Mouse (Mus musculus) forebrain, embryonic 11.5 days (tissue): ENCODE results near the gene Sipa1l3. TPM values are rescaled to one million over a fixed set of nuclear protein-coding genes. Genes with fewer than 3 reads are reported as not detected.
A peak's percentile ranks its signal among the peaks of the same experiment; 100 is the strongest.

Experiments
- ATAC-seq: fragments of 200-750 bp; cut with Nextera tagmentation; replicated peaks from 2 replicates; pipeline ENCODE4 v1.8.0; 2017; ENCODE audit warnings: moderate TSS enrichment; ENCODE audit not compliant: low FRiP score
- DNase-seq: peaks from one replicate; pipeline ENCODE4 v3.0.0-alpha.2; 2017; ENCODE audit warnings: low spot score
- H3K27ac ChIP-seq: fragments of 300-500 bp; sonication (generic); 2 replicates; pipeline ENCODE4 v1.5.1; 2014; ENCODE audit warnings: low read depth, low read length
- H3K27me3 ChIP-seq: fragments of 300-500 bp; sonication (generic); 2 replicates; pipeline ENCODE4 v1.6.1; 2014; ENCODE audit warnings: mild to moderate bottlenecking, low read length, mixed read lengths; ENCODE audit not compliant: control insufficient read depth, insufficient read depth
- H3K36me3 ChIP-seq: fragments of 300-500 bp; sonication (generic); 2 replicates; pipeline ENCODE4 v1.6.1; 2014; ENCODE audit warnings: mild to moderate bottlenecking, low read length, moderate library complexity, mixed read lengths; ENCODE audit not compliant: control insufficient read depth, insufficient read depth
- H3K4me1 ChIP-seq: fragments of 300-500 bp; sonication (generic); replicated peaks from 2 replicates; pipeline ENCODE4 v1.6.1; 2014; ENCODE audit warnings: low read length, mixed read lengths; ENCODE audit not compliant: control insufficient read depth, insufficient read depth
- H3K4me2 ChIP-seq: fragments of 300-500 bp; sonication (generic); 2 replicates; pipeline ENCODE4 v1.6.1; 2014; ENCODE audit warnings: low read depth, mild to moderate bottlenecking, low read length, moderate library complexity, mixed read lengths; ENCODE audit not compliant: severe bottlenecking
- H3K4me3 ChIP-seq: fragments of 300-500 bp; sonication (generic); 2 replicates; pipeline ENCODE4 v1.5.1; 2014; ENCODE audit warnings: low read depth, low read length
- H3K9ac ChIP-seq: fragments of 300-500 bp; sonication (generic); 2 replicates; pipeline ENCODE4 v1.6.1; 2014; ENCODE audit warnings: low read length
- H3K9me3 ChIP-seq: fragments of 300-500 bp; sonication (generic); 2 replicates; pipeline ENCODE4 v1.6.1; 2016; ENCODE audit warnings: low read length, mixed read lengths; ENCODE audit not compliant: control insufficient read depth
- WGBS: fragments of 180-500 bp; shearing (Covaris S2); extraction: QIAGEN DNeasy Blood & Tissue Kit; methylation state at CpG from one replicate; pipeline ENCODE4 v1.1.7; 2014; 5-methylcytosine and 5-hydroxymethylcytosine counted together
- polyA plus RNA-seq: library from polyadenylated mRNA; unstranded; fragments of >200 nt; fragmentation: Nextera tagmentation; extraction: Ambion mirVana; gene quantifications from 2 replicates; pipeline ENCODE4 v1.2.1, GENCODE M21; 2014

Sipa1l3 gene
- polyA plus RNA-seq, 1 experiment from 2014 or later, result 15.9 TPM

GRCm38 (mm10) chr7:29327087-29327486 is 191.4 kb downstream of the Sipa1l3 start:
- Histone ChIP-seq H3K27ac (no peak overlapping the region), H3K9me3 (no peaks in the 10 kb centered on the region), H3K27me3 (no peaks in the 10 kb centered on the region), H3K36me3 (no peaks in the 10 kb centered on the region), H3K4me2 (no peak overlapping the region), H3K4me3 (no peak overlapping the region), H3K9ac (no peak overlapping the region), H3K4me1 (no peaks in the 10 kb centered on the region)
- 92% methylated on average over 6 of the region's 6 CpGs for WGBS
- ATAC-seq (no peak), DNase-seq (no peak)

GRCm38 (mm10) chr7:29319337-29320307 is 198.8 kb downstream of the Sipa1l3 start:
- WGBS, result 8% methylated on average over 19 of the region's 19 CpGs
- H3K27me3 ChIP-seq, result no peaks in the 10 kb centered on the region
- H3K4me1 ChIP-seq, result peaks cover 38% of the 10 kb centered on the region
- peak overlapping the region; percentile 52 for H3K9ac ChIP-seq
- peak overlapping the region; percentile 20 for H3K4me3 ChIP-seq
- peak overlapping the region; percentile 91; the same call in 1 of the 2 replicates for H3K27ac ChIP-seq
- no peaks in the 10 kb centered on the region; the same call in 1 of the 2 replicates for H3K36me3 ChIP-seq
- ATAC-seq (no peak), DNase-seq (peak; percentile 79)
- peak overlapping the region; percentile 53 for H3K4me2 ChIP-seq
- no peaks in the 10 kb centered on the region for H3K9me3 ChIP-seq

DNA sequence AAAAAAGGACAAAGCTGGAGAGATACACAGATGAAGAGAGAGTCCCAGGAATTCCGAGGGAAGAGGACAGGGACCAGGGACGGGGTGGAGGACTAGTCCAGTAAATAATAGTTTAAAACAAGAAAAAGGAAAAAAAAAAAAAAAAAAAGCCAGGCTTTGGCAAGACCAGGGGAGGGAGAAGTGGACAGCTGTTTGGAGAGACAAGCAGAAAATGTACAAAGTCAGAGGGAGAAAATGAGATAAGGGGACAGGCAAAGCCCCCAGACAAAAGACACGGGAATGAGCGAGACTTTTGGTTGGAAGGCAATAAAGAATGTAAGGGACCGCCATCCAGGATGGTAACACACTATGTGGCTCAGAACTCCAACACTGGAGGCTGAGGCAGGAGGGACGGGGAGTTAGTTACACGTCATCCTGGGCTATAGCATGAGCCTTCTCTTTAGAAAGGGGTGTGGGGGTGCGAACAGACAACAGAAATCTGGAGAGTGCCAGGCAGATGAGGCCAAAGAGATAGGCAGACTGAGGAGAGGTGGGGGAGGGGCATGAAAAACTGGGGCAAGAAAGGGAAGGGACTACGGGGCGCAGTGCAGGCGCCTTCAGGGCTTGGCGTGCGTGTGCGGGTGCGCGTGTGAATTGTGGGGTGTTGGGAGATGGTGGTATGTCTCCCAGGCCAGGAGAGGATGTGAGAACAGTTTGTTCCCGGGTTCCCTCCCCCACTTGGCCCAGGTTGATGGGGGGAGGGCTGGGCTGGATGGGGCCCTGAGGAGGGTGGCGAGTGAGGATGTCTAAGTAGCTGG is 200.1 kb downstream of the Sipa1l3 start:
- peak overlapping the region; percentile 20 for H3K4me3 ChIP-seq
- peak overlapping the region; percentile 53 for H3K4me2 ChIP-seq
- 3% methylated on average over 18 of the region's 18 CpGs for WGBS
- peak overlapping the region; percentile 91 for H3K27ac ChIP-seq
- no peaks in the 10 kb centered on the region for H3K9me3 ChIP-seq
- DNase-seq (no peak), ATAC-seq (peak; percentile 11)
- H3K9ac ChIP-seq, result peak overlapping the region; percentile 52
- H3K4me1 ChIP-seq, result peaks cover 38% of the 10 kb centered on the region
- no peaks in the 10 kb centered on the region for H3K27me3 ChIP-seq
- H3K36me3 ChIP-seq, result no peaks in the 10 kb centered on the region; the same call in 1 of the 2 replicates

GRCm38 (mm10) chr7:29317558-29317957 is 200.9 kb downstream of the Sipa1l3 start:
- H3K4me3 ChIP-seq, result no peak overlapping the region; the same call in 1 of the 2 replicates
- H3K9ac ChIP-seq, result peak overlapping the region; percentile 5; the same call in 1 of the 2 replicates
- ATAC-seq (peak; percentile 81), DNase-seq (peak; percentile 91)
- H3K4me1 ChIP-seq, result peaks cover 42% of the 10 kb centered on the region
- H3K36me3 ChIP-seq, result no peaks in the 10 kb centered on the region; the same call in 1 of the 2 replicates
- H3K9me3 ChIP-seq, result no peaks in the 10 kb centered on the region
- H3K27ac ChIP-seq, result peak overlapping the region; percentile 91
- WGBS, result 3% methylated on average over 2 of the region's 2 CpGs
- H3K27me3 ChIP-seq, result no peaks in the 10 kb centered on the region
- peak overlapping the region; percentile 53 for H3K4me2 ChIP-seq

DNA sequence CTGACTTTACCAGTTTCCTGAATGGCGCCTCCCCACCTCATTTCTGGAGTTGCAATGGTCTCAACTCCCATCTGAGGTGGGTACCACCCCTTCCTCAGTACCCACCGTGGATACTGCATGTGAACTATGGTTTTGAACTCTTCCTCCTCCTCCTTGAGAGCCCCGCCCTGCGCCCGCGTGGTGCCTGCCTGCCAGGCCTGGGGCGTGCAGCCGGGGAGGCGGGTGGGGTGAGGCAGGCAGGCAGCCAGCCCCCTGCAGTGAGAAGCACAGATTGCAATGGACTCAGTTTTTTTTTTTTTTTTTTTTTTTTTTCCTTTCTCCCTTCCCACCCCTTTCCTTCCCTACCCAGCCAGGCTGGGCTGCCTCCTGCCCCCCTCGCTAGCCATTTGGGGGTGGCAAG is 201.5 kb downstream of the Sipa1l3 start:
- Histone ChIP-seq H3K9ac (peak overlapping the region; percentile 5), H3K4me3 (peak overlapping the region; percentile 0; the same call in 1 of the 2 replicates), H3K27me3 (no peaks in the 10 kb centered on the region), H3K4me1 (peaks cover 42% of the 10 kb centered on the region), H3K27ac (peak overlapping the region; percentile 91), H3K9me3 (no peaks in the 10 kb centered on the region), H3K4me2 (peak overlapping the region; percentile 53), H3K36me3 (no peaks in the 10 kb centered on the region; the same call in 1 of the 2 replicates)
- DNase-seq (peak; percentile 83), ATAC-seq (peak; percentile 53)
- 4% methylated on average over 10 of the region's 10 CpGs for WGBS

DNA sequence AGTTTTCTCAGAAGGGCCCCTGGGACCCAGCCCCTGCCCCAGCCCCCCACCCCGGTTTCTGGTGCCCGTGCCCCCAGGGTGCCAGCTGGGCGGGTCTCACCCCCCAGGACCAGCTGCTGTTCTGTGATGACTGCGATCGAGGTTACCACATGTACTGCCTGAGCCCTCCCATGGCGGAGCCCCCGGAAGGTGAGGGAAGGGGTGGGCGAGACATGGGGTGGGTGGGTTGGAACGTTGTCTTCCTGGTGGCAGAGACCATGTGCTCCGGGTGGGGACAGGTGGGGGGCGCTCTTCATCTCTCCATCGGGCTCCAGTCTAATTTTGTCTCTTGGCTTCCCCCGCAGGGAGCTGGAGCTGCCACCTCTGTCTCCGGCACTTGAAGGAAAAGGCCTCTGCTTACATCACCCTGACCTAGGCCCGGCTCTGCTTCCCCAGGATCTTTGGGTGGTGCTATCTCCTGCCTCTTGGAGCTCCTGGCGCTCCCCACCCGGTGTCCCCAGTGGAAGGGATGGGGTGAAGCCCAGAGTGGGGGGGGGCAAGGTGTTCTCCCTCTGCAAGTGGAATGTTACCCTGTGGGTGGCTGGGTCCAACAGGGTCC is 202.2 kb downstream of the Sipa1l3 start:
- DNase-seq (no peak), ATAC-seq (no peak)
- H3K9ac ChIP-seq, result peak overlapping the region; percentile 5; the same call in 1 of the 2 replicates
- no peaks in the 10 kb centered on the region for H3K9me3 ChIP-seq
- 59% methylated on average over 17 of the region's 17 CpGs for WGBS
- H3K36me3 ChIP-seq, result peaks cover 3% of the 10 kb centered on the region; the same call in 1 of the 2 replicates
- H3K4me1 ChIP-seq, result peaks cover 42% of the 10 kb centered on the region
- no peak overlapping the region for H3K4me3 ChIP-seq
- peak overlapping the region; percentile 91 for H3K27ac ChIP-seq
- H3K4me2 ChIP-seq, result peak overlapping the region; percentile 53; the same call in 1 of the 2 replicates
- no peaks in the 10 kb centered on the region for H3K27me3 ChIP-seq

GRCm38 (mm10) chr7:29314844-29315628 is 203.4 kb downstream of the Sipa1l3 start:
- Histone ChIP-seq H3K9me3 (no peaks in the 10 kb centered on the region), H3K36me3 (peaks cover 3% of the 10 kb centered on the region; the same call in 1 of the 2 replicates), H3K4me3 (no peak overlapping the region), H3K27me3 (no peaks in the 10 kb centered on the region), H3K27ac (peak overlapping the region; percentile 25; the same call in 1 of the 2 replicates), H3K4me1 (peaks cover 40% of the 10 kb centered on the region), H3K9ac (no peak overlapping the region; the same call in 1 of the 2 replicates), H3K4me2 (no peak overlapping the region)
- DNase-seq, result peak; percentile 75
- 64% methylated on average over 13 of the region's 13 CpGs for WGBS
- peak; percentile 23; the same call in 1 of the 2 replicates for ATAC-seq
